Mouse (Mus musculus): ENCODE results near the gene Slc35b3. TPM values are rescaled to one million over a fixed set of nuclear protein-coding genes. Genes with fewer than 3 reads are reported as not detected.

The Slc35b3 gene
- polyA plus RNA-seq (2012; rRNA removed): 11.5 and 12.1 TPM in 2 replicates

GRCm38 (mm10) chr13:38960063-38961050 is at the start of gene Slc35b3:
Slc35b3 (minus strand) TSS chr13:38960875.

